Mouse (Mus musculus) ES-Bruce4 (cell line): ENCODE data around the gene Gm13290.
"Not testable (repeated sequence)": the region's sequence is repeated elsewhere in the genome, so short reads cannot be mapped to it uniquely, and the experiment has no call there.

ENCODE experiments used
- CTCF ChIP-seq: IDR thresholded peaks from one replicate; pipeline ENCODE4 v1.8.1; 2011; ENCODE audit warnings: low read depth, low read length
- EP300 ChIP-seq: IDR thresholded peaks from 2 replicates; pipeline ENCODE4 v1.6.1; 2011; ENCODE audit warnings: low read depth, low read length; ENCODE audit not compliant: insufficient read depth
- POLR2A ChIP-seq: IDR thresholded peaks from one replicate; pipeline ENCODE4 v1.8.1; 2011; ENCODE audit warnings: low read length; ENCODE audit not compliant: insufficient read depth

GRCm38 (mm10) chr4:88762341-88762740 is 11.3 kb upstream of the Gm13290 start:
- TF ChIP-seq POLR2A, CTCF, EP300: not testable (repeated sequence)
